Mouse (Mus musculus): ENCODE measurements around the gene Cd80.

DNA sequence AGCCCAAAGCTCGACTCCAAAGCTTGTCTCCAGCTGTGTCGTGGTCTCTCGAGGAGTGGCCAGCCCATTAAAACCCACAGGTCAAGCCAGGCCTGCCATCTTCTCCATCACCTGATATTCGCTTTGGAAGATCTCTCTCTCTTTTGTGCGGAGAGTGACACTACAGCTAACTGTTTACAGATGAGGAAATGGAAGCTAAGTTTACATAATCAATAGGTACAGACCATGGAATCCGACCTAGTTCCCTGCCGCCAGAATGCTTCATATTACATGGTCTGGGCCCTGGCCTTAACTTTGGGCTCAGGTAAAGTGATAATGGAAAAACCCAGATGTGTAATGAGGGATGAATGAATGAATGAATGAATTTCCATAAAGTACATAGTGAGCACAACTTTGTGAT, 4.7 kb upstream of the Cd80 start:
- TF ChIP-seq CTCF (conservative IDR thresholded peaks at IDR 0.05; ENCODE audit: low read length) = no peak
- no peak for TF ChIP-seq POU5F1 (IDR thresholded peaks at IDR 0.05; ENCODE audit: borderline replicate concordance, low read length)
- no peak for TF ChIP-seq NANOG (IDR thresholded peaks at IDR 0.05; ENCODE audit: borderline replicate concordance, low read length)

All from E14TG2a.4 (cell line).